Mouse (Mus musculus): Measurements from ENCODE around the gene Zfp473. TPM values are rescaled to one million over a fixed set of nuclear protein-coding genes. Genes with fewer than 3 reads are reported as not detected.

The Zfp473 gene
- polyA plus RNA-seq, 1 experiment = 0.11 TPM

- no peak for TF ChIP-seq GATA1 (IDR thresholded peaks at IDR 0.05; ENCODE audit: low read length)
These were observed 57.2 kb downstream of the Zfp473 start for GRCm38 (mm10) chr7:44693427-44694175.

GRCm38 (mm10) chr7:44689331-44689730 lies 61.5 kb downstream of the Zfp473 start:
- no peak for TF ChIP-seq GATA1 (IDR thresholded peaks at IDR 0.05; ENCODE audit: low read length)

- TF ChIP-seq GATA1 (IDR thresholded peaks at IDR 0.05; ENCODE audit: low read length) = no peak
These were observed 62.0 kb downstream of the Zfp473 start for GRCm38 (mm10) chr7:44688890-44689289.

- no peak for TF ChIP-seq GATA1 (IDR thresholded peaks at IDR 0.05; ENCODE audit: low read length)
These were observed 65.1 kb downstream of the Zfp473 start for GRCm38 (mm10) chr7:44685531-44686402.

GRCm38 (mm10) chr7:44683656-44684055 lies 67.2 kb downstream of the Zfp473 start:
- TF ChIP-seq GATA1 (IDR thresholded peaks at IDR 0.05; ENCODE audit: low read length) = no peak

Other genes starting within 250 kb of the Zfp473 start
- gene Mybpc2, start 226.4 kb downstream of the Zfp473 start, polyA plus RNA-seq (2012) = not detected in 2 replicates
- 0.32 and 0.33 TPM in 2 replicates for gene Spib, start 219.0 kb downstream of the Zfp473 start, polyA plus RNA-seq (2012)
- 344 and 399 TPM in 2 replicates for gene Pold1, start 202.2 kb downstream of the Zfp473 start, polyA plus RNA-seq (2012)
- 298 and 371 TPM in 2 replicates for gene Nr1h2, start 197.1 kb downstream of the Zfp473 start, polyA plus RNA-seq (2012)
- gene Napsa, start 178.7 kb downstream of the Zfp473 start, polyA plus RNA-seq (2012) = 0.14 and 0.28 TPM in 2 replicates
- 0.02 TPM in 2 replicates for gene Kcnc3, start 160.4 kb downstream of the Zfp473 start, polyA plus RNA-seq (2012)
- gene Myh14, start 80.2 kb downstream of the Zfp473 start, polyA plus RNA-seq (2012) = 0.02 and 0.05 TPM in 2 replicates
- not detected in 2 replicates for gene Izumo2, start 42.3 kb downstream of the Zfp473 start, polyA plus RNA-seq (2012)
- gene Vrk3, start 2.6 kb downstream of the Zfp473 start, polyA plus RNA-seq (2012) = 98.8 and 104 TPM in 2 replicates
- 89.3 and 290 TPM in 2 replicates for gene Nup62, start 65.0 kb upstream of the Zfp473 start, polyA plus RNA-seq (2012)
- 1.4 TPM in 2 replicates for gene Il4i1, start 65.3 kb upstream of the Zfp473 start, polyA plus RNA-seq (2012)
- 545 and 546 TPM in 2 replicates for gene Atf5, start 65.6 kb upstream of the Zfp473 start, polyA plus RNA-seq (2012)
- 873 and 930 TPM in 2 replicates for gene Akt1s1, start 97.9 kb upstream of the Zfp473 start, polyA plus RNA-seq (2012)
- gene Tbc1d17, start 98.0 kb upstream of the Zfp473 start, polyA plus RNA-seq (2012) = 87.2 and 126 TPM in 2 replicates
- 55.8 and 74.5 TPM in 2 replicates for gene Pnkp, start 106.1 kb upstream of the Zfp473 start, polyA plus RNA-seq (2012)
- 256 and 306 TPM in 2 replicates for gene Ptov1, start 118.7 kb upstream of the Zfp473 start, polyA plus RNA-seq (2012)
- gene Med25, start 141.7 kb upstream of the Zfp473 start, polyA plus RNA-seq (2012) = 568 and 719 TPM in 2 replicates
- 67.3 and 78.5 TPM in 2 replicates for gene Fuz, start 145.0 kb upstream of the Zfp473 start, polyA plus RNA-seq (2012)
- 254 and 278 TPM in 2 replicates for gene Ap2a1, start 178.4 kb upstream of the Zfp473 start, polyA plus RNA-seq (2012)
- gene Tsks, start 192.2 kb upstream of the Zfp473 start, polyA plus RNA-seq (2012) = 0.16 TPM in 1 of 2 replicates, not detected in the other
- gene Cpt1c, start 223.8 kb upstream of the Zfp473 start, polyA plus RNA-seq (2012) = 1.2 and 1.9 TPM in 2 replicates
- gene Prmt1, start 235.5 kb upstream of the Zfp473 start, polyA plus RNA-seq (2012) = 142 and 234 TPM in 2 replicates
- 110 and 153 TPM in 2 replicates for gene Irf3, start 246.6 kb upstream of the Zfp473 start, polyA plus RNA-seq (2012)
- 195 and 211 TPM in 2 replicates for gene Bcl2l12, start 247.7 kb upstream of the Zfp473 start, polyA plus RNA-seq (2012)

All from G1E-ER4 (cell line).